Mouse (Mus musculus) myocyte (in vitro differentiated cells): ENCODE measurements around the gene Cdc5l.

Source experiments
- MAX ChIP-seq: IDR thresholded peaks from one replicate; pipeline ENCODE4 v1.6.1; 2011; ENCODE audit warnings: low read depth, mild to moderate bottlenecking, control low read depth
- POLR2A ChIP-seq: IDR thresholded peaks from one replicate; pipeline ENCODE4 v1.6.1; 2011; ENCODE audit warnings: low read depth, mild to moderate bottlenecking, control low read depth, moderate library complexity; ENCODE audit not compliant: insufficient read length
- POLR2AphosphoS2 ChIP-seq: IDR thresholded peaks from one replicate; pipeline ENCODE4 v1.6.1; 2011; ENCODE audit warnings: low read depth, control low read depth; ENCODE audit not compliant: insufficient read length
- USF1 ChIP-seq: IDR thresholded peaks from one replicate; pipeline ENCODE4 v1.6.1; 2011; ENCODE audit warnings: low read depth, mild to moderate bottlenecking, control low read depth, moderate library complexity

- no peak for TF ChIP-seq POLR2A
- TF ChIP-seq POLR2AphosphoS2: no peak
- no peak for TF ChIP-seq MAX
- no peak for TF ChIP-seq USF1
Observed at GRCm38 (mm10) chr17:45450153-45450552, 16.6 kb upstream of the Cdc5l start.
